Mouse (Mus musculus) cerebral cortex, adult 2 months (tissue): ENCODE results near the gene Mlec.

Source experiments
- whole genome bisulfite sequencing: fragments of 180-500 bp; shearing (Covaris S2); methylation state at CpG from one replicate; pipeline ENCODE4 v1.1.7; 2018; 5-methylcytosine and 5-hydroxymethylcytosine counted together

The Mlec gene

DNA sequence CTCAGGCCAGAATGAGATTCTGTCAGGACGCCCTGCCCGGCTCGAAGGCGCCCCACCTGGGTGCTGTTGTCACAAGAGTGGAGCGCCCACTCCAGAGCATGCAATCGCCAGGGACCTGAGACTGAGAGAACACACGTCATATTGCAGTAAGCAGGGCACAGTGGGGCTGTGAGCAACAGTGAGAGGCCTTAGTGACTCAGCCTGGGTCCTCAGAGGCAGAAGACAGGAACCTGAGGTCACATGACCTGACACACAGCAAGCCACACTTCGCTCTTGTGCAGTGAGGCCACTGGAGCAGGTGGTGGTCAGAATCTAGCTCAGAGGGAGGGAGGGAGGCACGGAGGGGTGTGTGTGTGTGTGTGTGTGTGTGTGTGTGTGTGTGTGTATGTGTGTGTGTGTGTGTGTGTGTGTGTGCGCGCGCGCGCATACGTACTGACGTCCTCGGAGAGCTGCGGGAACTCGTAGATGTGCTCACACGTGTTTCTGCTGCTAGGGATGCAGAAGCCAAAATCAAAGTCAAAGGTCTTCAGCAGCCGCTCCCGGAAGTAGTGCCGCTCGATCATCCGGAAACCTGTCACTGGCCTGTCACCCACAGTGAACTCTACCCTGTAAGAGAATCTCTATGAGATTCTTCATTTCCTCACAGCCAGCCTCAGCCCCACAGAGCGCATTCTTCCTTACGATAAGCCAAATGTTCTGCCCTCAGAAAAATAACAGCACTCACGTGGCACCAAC is 31.2 kb downstream of the Mlec start:
- WGBS: 86% methylated on average over 28 of the region's 28 CpGs

DNA sequence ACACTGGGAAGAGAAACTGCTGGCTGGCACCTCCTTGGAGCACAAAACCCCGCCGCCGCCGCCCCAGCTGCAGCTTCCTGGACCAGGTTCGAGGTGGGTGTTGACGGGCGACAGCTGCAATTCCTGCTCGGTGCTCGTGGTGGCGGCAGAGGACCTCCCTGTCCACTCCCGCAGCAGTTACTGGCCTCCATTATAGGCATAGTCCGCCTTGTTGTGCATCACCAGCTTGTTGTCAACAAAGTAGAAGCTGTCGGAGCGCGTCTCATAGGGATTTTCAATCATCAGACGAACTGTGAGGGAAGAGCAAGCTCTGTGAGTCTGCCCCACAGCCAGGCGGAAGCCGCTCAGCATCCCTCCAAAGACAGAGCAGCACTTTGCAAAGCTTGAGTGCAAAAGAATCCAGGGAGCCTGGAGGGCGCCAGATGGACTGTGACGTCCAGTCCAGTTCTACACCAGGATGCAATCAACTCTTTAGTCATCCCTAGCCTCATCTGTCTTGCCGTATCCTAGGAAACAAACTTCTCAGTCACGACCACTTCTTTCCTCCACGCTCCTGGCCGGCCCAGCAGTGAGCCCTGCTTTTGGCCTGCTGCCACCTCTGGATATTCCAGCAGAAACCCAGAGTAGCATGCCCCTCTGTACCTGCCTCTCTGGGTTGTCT is 32.6 kb downstream of the Mlec start:
- 9% methylated on average over 24 of the region's 24 CpGs for WGBS

DNA sequence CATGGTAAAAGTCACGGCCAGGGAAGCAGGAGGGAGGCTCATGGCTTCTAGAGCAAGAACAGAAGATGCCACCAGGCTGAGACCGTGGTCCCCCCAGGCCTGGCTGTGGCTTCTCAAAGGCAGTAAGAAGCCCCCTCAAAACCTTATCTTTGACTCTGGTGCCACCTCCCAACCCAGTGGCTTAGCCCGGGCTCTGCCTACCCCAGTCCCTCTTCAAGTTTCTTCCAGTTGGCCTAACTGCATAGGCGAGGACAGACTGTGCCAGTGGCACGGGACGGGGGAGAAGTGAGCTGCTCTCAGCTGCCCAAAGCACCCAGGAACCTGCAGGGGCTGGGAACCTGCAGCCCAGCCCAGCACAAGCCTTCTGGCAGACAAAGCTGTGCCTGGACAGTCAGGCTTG is 33.3 kb downstream of the Mlec start:
- WGBS: 84% methylated on average over 6 of the region's 6 CpGs

DNA sequence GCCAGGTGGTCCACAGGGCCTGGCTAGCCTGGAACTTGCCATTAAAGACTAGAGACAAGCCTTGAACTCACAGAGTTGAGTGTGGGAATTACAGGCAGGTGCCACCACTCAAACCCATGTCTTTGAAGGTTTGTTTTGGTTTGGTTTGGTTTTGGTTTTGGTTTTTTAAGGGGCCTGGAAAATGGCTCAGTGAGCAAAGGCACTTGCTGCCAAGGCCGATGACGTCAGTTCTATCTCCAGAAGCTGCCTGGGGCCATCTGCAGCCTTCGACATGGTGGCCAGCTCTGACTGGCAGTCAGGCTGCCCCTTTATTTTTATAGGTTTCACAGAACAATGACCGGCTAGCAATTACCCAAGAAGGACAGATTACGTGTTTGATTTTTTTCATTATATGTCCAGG is 37.0 kb downstream of the Mlec start:
- WGBS: 53% methylated on average over 5 of the region's 5 CpGs

DNA sequence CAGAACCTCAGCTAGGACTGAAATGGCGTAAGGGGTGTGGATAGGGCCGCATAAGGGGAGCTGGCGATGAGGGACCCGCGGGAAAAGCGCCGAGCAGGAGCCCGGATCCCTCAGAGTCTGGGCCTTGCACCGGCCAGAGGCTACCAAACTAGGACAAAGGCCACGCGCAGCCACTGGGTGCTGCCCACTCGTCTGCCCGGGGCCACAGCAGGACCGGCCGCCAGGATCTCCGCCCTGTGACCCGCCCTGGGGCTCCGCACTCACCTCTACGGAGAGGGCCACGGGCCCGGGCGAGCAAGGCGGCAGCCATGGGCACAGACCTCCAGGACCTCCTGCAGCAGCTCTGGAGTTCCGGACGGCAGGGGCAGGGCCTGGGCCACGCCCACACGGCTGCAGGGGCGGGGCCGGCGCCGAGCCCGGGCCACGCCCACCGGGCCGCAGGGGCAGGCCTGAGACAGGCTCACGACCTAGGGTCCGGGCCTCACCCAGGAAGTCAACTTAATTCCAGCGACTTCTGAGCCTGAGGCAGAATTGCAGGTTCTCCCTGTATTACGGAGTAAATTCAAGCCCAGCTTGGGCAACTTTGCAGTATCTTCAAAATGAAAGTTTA is 38.9 kb downstream of the Mlec start, which contains the start of gene Acads:
Gene Acads, minus strand, starts transcription at position 386 of the 610 bp plus-strand sequence.
- WGBS: 12% methylated on average over 39 of the region's 39 CpGs

DNA sequence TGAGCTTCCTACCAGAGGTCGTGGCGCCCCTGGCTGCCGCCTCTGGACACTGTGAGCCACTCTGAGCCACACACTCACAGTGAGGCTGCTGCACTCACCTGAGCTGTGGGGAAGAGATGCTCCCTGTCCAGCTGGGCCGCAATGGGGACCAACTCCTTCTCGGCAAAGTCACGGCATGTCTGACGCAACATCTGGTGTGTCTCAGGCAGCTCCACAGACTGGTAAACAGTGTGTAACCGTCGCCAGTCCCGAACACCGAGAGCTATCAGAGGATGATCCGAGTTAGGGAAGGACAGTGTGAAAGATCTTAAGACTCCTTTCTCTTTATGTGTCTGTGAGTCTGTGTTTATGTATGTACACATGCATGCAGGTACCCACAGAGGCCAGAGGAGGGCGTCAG is 40.5 kb downstream of the Mlec start:
- WGBS: 92% methylated on average over 13 of the region's 13 CpGs

DNA sequence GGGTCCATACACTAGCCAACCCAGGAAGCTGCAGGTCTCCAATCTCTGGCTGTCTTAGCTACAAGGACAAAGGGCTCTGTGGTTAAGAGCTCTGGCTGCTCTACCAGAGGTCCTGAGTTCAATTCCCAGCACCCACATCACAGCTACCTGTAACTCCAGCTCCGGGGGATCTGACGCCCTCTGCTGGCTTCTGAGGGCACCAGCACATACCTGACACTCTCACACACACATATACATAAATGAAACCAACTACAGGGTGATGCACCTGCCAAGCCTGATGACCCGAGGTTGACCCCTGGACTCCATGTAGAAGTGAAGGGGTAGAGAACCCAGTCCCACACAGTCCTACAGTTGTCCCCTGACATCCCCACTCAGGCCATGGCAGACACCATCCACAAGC is 41.6 kb downstream of the Mlec start:
- WGBS: 89% methylated on average over 3 of the region's 3 CpGs

DNA sequence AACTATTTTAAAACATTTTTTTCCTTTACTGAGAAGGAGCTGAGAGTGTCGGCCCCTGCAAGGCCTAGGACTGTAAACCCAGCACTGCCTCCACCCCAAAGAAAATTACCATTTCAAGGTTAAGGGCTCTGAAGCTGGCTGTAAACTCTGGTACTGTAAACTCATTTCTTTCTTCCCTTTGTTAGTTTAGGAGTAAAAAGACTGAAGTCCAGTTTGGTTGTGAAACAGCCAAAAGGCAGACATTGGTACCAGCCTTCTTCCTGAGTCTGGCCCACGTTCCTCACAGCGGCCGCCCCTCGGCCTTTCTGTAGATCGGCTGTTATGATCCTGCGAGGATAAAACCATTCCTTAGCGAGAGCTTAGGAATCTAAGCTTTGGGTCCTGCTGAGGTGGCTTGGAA is 43.5 kb downstream of the Mlec start:
- WGBS: 97% methylated on average over 8 of the region's 8 CpGs

DNA sequence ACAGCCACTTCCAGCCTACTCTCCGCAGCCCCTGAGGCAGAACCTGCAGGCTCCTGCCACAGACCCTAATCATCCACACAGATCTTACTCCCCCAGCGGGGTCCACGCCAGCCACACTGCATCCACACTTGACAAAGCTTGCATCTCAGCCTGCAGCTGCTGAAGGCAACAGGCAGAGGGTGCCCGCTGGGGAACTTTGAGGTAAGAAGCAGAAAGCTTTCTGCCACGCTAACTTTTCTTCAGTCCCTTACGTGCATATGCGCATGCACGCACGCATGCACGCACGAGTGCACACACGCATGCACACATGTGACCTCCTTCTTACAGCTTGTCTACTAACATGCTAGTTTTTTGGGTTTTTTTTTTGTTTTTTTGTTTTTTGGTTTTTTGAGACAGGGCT is 44.7 kb downstream of the Mlec start:
- WGBS: 98% methylated on average over 12 of the region's 12 CpGs

DNA sequence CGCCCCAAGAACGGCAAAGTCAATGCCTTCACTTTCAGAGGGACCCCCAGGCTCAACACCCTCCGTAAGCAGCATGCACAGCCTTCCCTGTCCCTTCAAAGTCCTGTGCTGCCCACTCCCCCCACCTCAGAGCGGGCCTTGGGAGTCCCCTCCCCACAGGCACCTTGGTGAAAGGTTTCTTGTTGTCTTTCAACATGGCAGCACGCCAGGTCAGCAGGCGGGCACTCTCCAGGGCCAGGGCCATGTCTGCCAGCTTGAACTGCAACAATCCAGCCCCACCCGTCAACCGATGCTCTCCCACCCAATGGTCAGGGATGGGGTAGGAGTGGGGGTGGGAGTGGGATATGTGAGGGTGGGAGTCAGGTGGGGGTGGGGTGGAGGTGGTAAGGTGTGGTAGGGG is 46.8 kb downstream of the Mlec start:
- WGBS: 77% methylated on average over 8 of the region's 8 CpGs

DNA sequence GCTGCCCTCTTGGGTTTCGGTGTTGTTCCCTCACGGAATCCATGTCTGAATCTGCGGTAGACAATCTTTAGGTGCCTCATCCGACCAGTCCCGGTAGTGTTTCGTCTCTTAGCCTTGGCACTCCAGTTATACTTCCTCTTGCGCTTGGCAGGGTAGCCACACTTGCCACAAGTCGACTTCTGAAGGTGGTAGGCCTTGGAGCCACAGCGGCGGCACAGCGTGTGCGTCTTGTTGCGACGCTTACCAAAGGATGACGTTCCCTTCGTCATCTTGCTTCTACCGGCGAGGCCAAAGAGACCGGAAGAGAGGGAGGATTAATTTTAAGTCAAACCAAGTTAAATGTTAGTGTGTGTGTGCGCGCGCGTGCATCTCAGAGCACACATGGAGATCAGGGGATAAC is 54.7 kb downstream of the Mlec start:
- 95% methylated on average over 23 of the region's 23 CpGs for WGBS

DNA sequence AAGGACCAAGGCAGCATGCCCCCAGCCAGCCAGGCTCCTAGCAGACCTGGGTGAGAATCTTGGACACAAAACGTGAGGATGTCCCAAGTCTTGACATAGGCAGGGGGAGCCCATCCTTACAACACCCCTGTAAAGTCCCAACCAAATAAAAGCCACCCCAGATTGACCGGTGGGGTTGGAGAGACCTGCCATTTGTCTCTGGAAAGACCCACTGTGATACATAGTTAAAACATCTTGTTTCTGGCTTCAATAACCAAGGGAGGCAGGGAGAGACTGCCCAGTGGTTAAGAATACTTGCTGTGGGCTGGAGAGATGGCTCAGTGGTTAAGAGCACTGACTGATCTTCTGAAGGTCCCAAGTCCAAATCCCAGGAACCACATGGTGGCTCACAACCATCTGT is 55.7 kb downstream of the Mlec start:
- WGBS: 88% methylated on average over 2 of the region's 2 CpGs

DNA sequence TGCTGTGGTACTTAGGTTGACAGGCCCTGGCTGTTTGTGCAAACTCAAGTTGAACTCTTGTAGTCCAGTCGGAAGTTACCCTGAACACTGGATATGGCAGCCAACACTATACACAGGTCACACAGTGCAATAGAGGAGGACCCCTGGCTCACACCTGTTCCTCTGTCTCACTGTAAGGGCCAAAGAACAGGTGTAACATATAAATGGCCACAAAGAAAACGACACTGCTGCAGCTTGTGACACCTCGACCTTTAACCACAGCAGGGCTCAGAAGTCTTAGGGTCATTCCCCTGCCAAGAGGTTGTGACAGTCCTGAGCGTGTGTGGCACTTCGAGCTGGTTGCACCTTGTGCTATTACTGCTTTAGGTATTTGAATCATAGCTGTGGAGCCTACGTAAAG is 57.5 kb downstream of the Mlec start:
- WGBS: 89% methylated on average over 6 of the region's 6 CpGs

DNA sequence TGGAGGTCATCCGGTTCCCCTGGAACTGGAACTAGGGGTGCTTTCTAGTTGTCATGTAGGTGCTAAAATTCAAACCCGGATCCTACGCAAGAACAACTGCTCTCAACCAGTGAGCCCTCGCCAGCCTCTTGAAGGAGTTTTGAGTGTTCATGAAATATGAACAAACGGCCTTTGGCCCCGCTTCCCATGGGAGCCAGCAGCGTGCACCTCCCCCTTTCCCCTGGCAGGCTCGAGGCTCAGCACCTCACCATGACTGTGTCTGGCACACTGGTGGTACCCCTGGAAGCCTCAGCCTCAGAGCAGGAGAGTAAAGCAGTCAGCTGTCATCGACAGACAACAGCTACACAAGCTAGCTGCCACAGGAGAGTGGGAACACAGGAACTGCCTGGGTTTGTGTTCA is 58.0 kb downstream of the Mlec start:
- 76% methylated on average over 9 of the region's 9 CpGs for WGBS

DNA sequence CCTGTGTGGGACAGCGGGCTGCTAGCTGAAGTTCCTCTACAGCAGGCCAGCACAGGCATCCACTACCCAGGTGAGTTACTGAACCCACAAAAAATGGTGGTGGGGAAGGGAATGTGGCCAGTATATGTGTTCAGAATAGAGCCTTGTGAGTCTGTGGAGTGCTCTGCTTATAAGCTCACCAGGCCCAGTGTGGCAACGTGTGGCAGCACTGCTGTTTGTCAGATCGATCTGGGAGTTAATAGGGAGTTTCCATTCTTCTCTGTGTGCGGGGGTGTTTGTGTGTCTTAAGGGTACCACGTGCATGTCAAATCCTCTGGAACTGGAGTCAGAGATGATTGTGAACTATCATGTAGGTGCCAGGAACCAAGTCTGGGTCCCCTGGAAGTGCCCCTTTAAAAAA is 58.4 kb downstream of the Mlec start:
- WGBS: 71% methylated on average over 5 of the region's 5 CpGs

DNA sequence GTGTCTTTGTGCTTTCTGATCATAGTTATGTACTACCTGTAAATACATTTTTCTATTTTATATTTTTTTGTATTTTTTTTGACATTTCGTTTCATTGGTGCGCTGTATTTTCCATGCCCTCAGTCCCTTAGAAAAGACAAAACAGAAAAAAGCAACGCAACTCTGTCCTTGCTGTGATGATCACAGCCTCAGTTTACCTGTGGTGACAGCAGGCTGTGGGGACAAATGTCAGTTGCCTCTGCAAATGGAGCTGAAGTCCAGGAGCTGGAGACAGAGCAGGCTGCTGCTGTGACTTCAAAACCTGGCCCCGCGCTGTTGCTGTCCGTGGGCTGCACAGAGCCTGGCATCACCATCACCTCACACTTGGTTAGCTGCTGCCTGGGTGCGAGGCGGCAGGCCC is 59.8 kb downstream of the Mlec start, which contains the start of gene Gm10401:
Gene Gm10401, minus strand, starts transcription at position 101 of the 400 bp plus-strand sequence.
- WGBS: 93% methylated on average over 8 of the region's 8 CpGs
